Mouse (Mus musculus): ENCODE measurements around the gene Gsdmc4.
"Not testable (repeated sequence)": the region's sequence is repeated elsewhere in the genome, so short reads cannot be mapped to it uniquely, and the experiment has no call there.

DNA sequence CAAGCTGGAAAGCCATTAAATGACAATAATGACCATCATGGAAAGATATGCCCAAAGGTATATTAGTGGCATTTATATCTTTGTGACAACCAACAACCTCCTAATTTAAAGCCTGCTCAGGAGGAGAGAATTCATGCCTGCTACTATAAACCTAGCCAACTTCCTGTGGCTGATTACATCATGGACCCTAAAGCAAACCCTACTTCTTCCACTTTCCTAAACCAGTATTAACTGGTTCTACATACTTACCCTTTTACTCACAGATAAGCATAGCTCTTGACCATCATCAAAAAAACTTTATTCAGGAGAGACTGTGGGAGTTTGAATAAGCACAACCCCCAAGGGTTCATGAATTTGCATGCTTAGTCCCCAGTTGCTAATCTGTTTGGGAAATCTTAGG is 2.2 kb downstream of the Gsdmc4 start:
- not testable (repeated sequence) for TF ChIP-seq CTCF (conservative IDR thresholded peaks at IDR 0.05; ENCODE audit: low read length); NANOG (IDR thresholded peaks at IDR 0.05; ENCODE audit: borderline replicate concordance, low read length)

Data from E14TG2a.4 (cell line).